Mouse (Mus musculus) 3134 (cell line): ENCODE measurements around the gene Gtpbp1.

Experiments
- DNase-seq: peaks from one replicate; pipeline ENCODE4 v3.0.0-alpha.2; 2011; ENCODE audit warnings: low spot score; ENCODE audit not compliant: insufficient read length; ENCODE audit errors: extremely low read depth

Gene Gtpbp1

GRCm38 (mm10) chr15:79720267-79720666 is 29.6 kb downstream of the Gtpbp1 start:
- DNase-seq = no peak

GRCm38 (mm10) chr15:79720796-79721195 is 30.2 kb downstream of the Gtpbp1 start:
- DNase-seq = no peak

GRCm38 (mm10) chr15:79723439-79723838 is 32.8 kb downstream of the Gtpbp1 start:
- DNase-seq = no peak

- DNase-seq = no peak
Observed at GRCm38 (mm10) chr15:79725190-79725789, 34.6 kb downstream of the Gtpbp1 start.

GRCm38 (mm10) chr15:79727840-79728239 is 37.2 kb downstream of the Gtpbp1 start:
- no peak for DNase-seq

- no peak for DNase-seq
Observed at GRCm38 (mm10) chr15:79728311-79728710, 37.7 kb downstream of the Gtpbp1 start.

- DNase-seq = no peak
Observed at GRCm38 (mm10) chr15:79728731-79729388, 38.2 kb downstream of the Gtpbp1 start.

- no peak for DNase-seq
Observed at GRCm38 (mm10) chr15:79731554-79731953, 40.9 kb downstream of the Gtpbp1 start.

- DNase-seq = no peak
Observed at GRCm38 (mm10) chr15:79733192-79733591, 42.5 kb downstream of the Gtpbp1 start.

- DNase-seq = no peak
Observed at GRCm38 (mm10) chr15:79733640-79734039, 43.0 kb downstream of the Gtpbp1 start.

- no peak for DNase-seq
Observed at GRCm38 (mm10) chr15:79734311-79734710, 43.7 kb downstream of the Gtpbp1 start.

- DNase-seq = no peak
Observed at GRCm38 (mm10) chr15:79740739-79741138, 50.1 kb downstream of the Gtpbp1 start.

GRCm38 (mm10) chr15:79741173-79741858 is 50.7 kb downstream of the Gtpbp1 start:
- peak; percentile 66 for DNase-seq

GRCm38 (mm10) chr15:79741921-79742705 is 51.5 kb downstream of the Gtpbp1 start, which contains the start of gene Sun2:
TSS of gene Sun2 (minus strand) at chr15:79742536.
- peak; percentile 96 for DNase-seq

GRCm38 (mm10) chr15:79742706-79743023 is 52.0 kb downstream of the Gtpbp1 start:
- no peak for DNase-seq

- DNase-seq = no peak
Observed at GRCm38 (mm10) chr15:79744001-79744400, 53.4 kb downstream of the Gtpbp1 start.

GRCm38 (mm10) chr15:79744742-79745141 is 54.1 kb downstream of the Gtpbp1 start:
- no peak for DNase-seq

GRCm38 (mm10) chr15:79745312-79745711 is 54.7 kb downstream of the Gtpbp1 start:
- no peak for DNase-seq

- no peak for DNase-seq
Observed at GRCm38 (mm10) chr15:79745883-79746282, 55.2 kb downstream of the Gtpbp1 start.

GRCm38 (mm10) chr15:79747998-79748397 is 57.4 kb downstream of the Gtpbp1 start:
- DNase-seq = no peak

- DNase-seq = no peak
Observed at GRCm38 (mm10) chr15:79749162-79749561, 58.5 kb downstream of the Gtpbp1 start.
